Mouse (Mus musculus): ENCODE measurements around the gene Oas1c.

Oas1c gene

GRCm38 (mm10) chr5:120779922-120780321 is 32.4 kb downstream of the Oas1c start:
- DNase-seq = no peak

GRCm38 (mm10) chr5:120778941-120779340 is 33.4 kb downstream of the Oas1c start:
- peak; percentile 40 for DNase-seq

GRCm38 (mm10) chr5:120777478-120777877 is 34.8 kb downstream of the Oas1c start, which contains the start of gene Oas3:
Gene Oas3 (minus strand): TSS chr5:120777661.
- no peak for DNase-seq

- no peak for DNase-seq
Observed at GRCm38 (mm10) chr5:120776801-120777200, 35.5 kb downstream of the Oas1c start.

- peak; percentile 76 for DNase-seq
Observed at GRCm38 (mm10) chr5:120775287-120775985, 36.9 kb downstream of the Oas1c start.

GRCm38 (mm10) chr5:120769396-120769795 is 42.9 kb downstream of the Oas1c start:
- no peak for DNase-seq

GRCm38 (mm10) chr5:120765010-120765409 is 47.3 kb downstream of the Oas1c start:
- no peak for DNase-seq

- no peak for DNase-seq
Observed at GRCm38 (mm10) chr5:120761901-120762300, 50.4 kb downstream of the Oas1c start.

- no peak for DNase-seq
Observed at GRCm38 (mm10) chr5:120754215-120754614, 58.1 kb downstream of the Oas1c start.

GRCm38 (mm10) chr5:120752786-120753185 is 59.5 kb downstream of the Oas1c start:
- no peak for DNase-seq

GRCm38 (mm10) chr5:120751206-120751605 is 61.1 kb downstream of the Oas1c start:
- no peak for DNase-seq
